Mouse (Mus musculus) retina, postnatal 1 day (tissue): Measurements from ENCODE around the gene 9430015G10Rik.
"Not testable (repeated sequence)": the region's sequence is repeated elsewhere in the genome, so short reads cannot be mapped to it uniquely, and the experiment has no call there.

Experiments used
- DNase-seq: peaks from one replicate; pipeline ENCODE4 v3.0.0-alpha.2; 2012

The 9430015G10Rik gene

GRCm38 (mm10) chr4:156099427-156099826, 10.4 kb upstream of the 9430015G10Rik start:
- no peak for DNase-seq

- DNase-seq, result no peak
Measured at GRCm38 (mm10) chr4:156100501-156100900, 9.3 kb upstream of the 9430015G10Rik start.

- no peak for DNase-seq
Measured at GRCm38 (mm10) chr4:156101481-156101903, 8.3 kb upstream of the 9430015G10Rik start.

GRCm38 (mm10) chr4:156103342-156103741, 6.4 kb upstream of the 9430015G10Rik start:
- no peak for DNase-seq

- DNase-seq, result peak; percentile 68
Measured at GRCm38 (mm10) chr4:156108606-156109546, 906 bp upstream of the 9430015G10Rik start.

GRCm38 (mm10) chr4:156124077-156124476, 14.3 kb downstream of the 9430015G10Rik start:
- DNase-seq, result no peak

GRCm38 (mm10) chr4:156125393-156125792, 15.6 kb downstream of the 9430015G10Rik start:
- no peak for DNase-seq

- peak; percentile 31 for DNase-seq
Measured at GRCm38 (mm10) chr4:156126841-156127240, 17.1 kb downstream of the 9430015G10Rik start.

- DNase-seq, result no peak
Measured at GRCm38 (mm10) chr4:156128746-156129145, 19.0 kb downstream of the 9430015G10Rik start.

GRCm38 (mm10) chr4:156130436-156130835, 20.7 kb downstream of the 9430015G10Rik start, which contains the start of gene Rnf223:
Gene Rnf223, plus strand, starts transcription at chr4:156130513.
- DNase-seq, result no peak

GRCm38 (mm10) chr4:156130940-156131339, 21.2 kb downstream of the 9430015G10Rik start:
- no peak for DNase-seq

- DNase-seq, result no peak
Measured at GRCm38 (mm10) chr4:156133334-156133733, 23.6 kb downstream of the 9430015G10Rik start.

- DNase-seq, result no peak
Measured at GRCm38 (mm10) chr4:156133943-156134605, 24.3 kb downstream of the 9430015G10Rik start.

- DNase-seq, result no peak
Measured at GRCm38 (mm10) chr4:156135112-156135511, 25.3 kb downstream of the 9430015G10Rik start.

- no peak for DNase-seq
Measured at GRCm38 (mm10) chr4:156135801-156136200, 26.0 kb downstream of the 9430015G10Rik start.

- DNase-seq, result no peak
Measured at GRCm38 (mm10) chr4:156136285-156137100, 26.7 kb downstream of the 9430015G10Rik start.

- DNase-seq, result not testable (repeated sequence)
Measured at GRCm38 (mm10) chr4:156150887-156151286, 41.1 kb downstream of the 9430015G10Rik start.

- no peak for DNase-seq
Measured at GRCm38 (mm10) chr4:156154771-156155170, 45.0 kb downstream of the 9430015G10Rik start.

GRCm38 (mm10) chr4:156166477-156166876, 56.7 kb downstream of the 9430015G10Rik start:
- DNase-seq, result no peak

GRCm38 (mm10) chr4:156168611-156169010, 58.8 kb downstream of the 9430015G10Rik start:
- no peak for DNase-seq

- no peak for DNase-seq
Measured at GRCm38 (mm10) chr4:156169129-156169528, 59.3 kb downstream of the 9430015G10Rik start.

GRCm38 (mm10) chr4:156171828-156172227, 62.0 kb downstream of the 9430015G10Rik start:
- DNase-seq, result no peak
